Mouse (Mus musculus) embryonic facial prominence, embryonic 11.5 days (tissue): ENCODE measurements around the gene Pdlim1. TPM values are rescaled to one million over a fixed set of nuclear protein-coding genes. Genes with fewer than 3 reads are reported as not detected.
A peak's percentile ranks its signal among the peaks of the same experiment; 100 is the strongest.

ENCODE experiments used
- ATAC-seq: fragments of 200-750 bp; cut with Nextera tagmentation; replicated peaks from 2 replicates; pipeline ENCODE4 v1.8.0; 2017; ENCODE audit warnings: low read depth; ENCODE audit not compliant: insufficient number of reproducible peaks, low FRiP score, low TSS enrichment
- DNase-seq: peaks from one replicate; pipeline ENCODE4 v3.0.0-alpha.2; 2015; ENCODE audit warnings: low spot score
- H3K27ac ChIP-seq: fragments of 300-500 bp; sonication (generic); replicated peaks from 2 replicates; pipeline ENCODE4 v1.5.1; 2014; ENCODE audit warnings: mild to moderate bottlenecking, low read depth, low read length, control low read depth
- H3K27me3 ChIP-seq: fragments of 300-500 bp; sonication (generic); 2 replicates; pipeline ENCODE4 v1.6.1; 2014; ENCODE audit warnings: mild to moderate bottlenecking, low read length, moderate library complexity, mixed read lengths; ENCODE audit not compliant: control insufficient read depth, insufficient read depth
- H3K36me3 ChIP-seq: fragments of 300-500 bp; sonication (generic); replicated peaks from 2 replicates; pipeline ENCODE4 v1.6.1; 2014; ENCODE audit warnings: low read depth, mild to moderate bottlenecking, low read length, moderate library complexity, mixed read lengths; ENCODE audit not compliant: control insufficient read depth, insufficient read depth
- H3K4me1 ChIP-seq: fragments of 300-500 bp; sonication (generic); 2 replicates; pipeline ENCODE4 v1.6.1; 2014; ENCODE audit warnings: low read length, mixed read lengths; ENCODE audit not compliant: control insufficient read depth, insufficient read depth
- H3K4me2 ChIP-seq: fragments of 300-500 bp; sonication (generic); 2 replicates; pipeline ENCODE4 v1.6.1; 2014; ENCODE audit warnings: low read depth, mild to moderate bottlenecking, control low read depth, low read length, moderate library complexity
- H3K4me3 ChIP-seq: fragments of 300-500 bp; sonication (generic); 2 replicates; pipeline ENCODE4 v1.5.1; 2014; ENCODE audit warnings: low read depth, low read length, control low read depth
- H3K9ac ChIP-seq: fragments of 300-500 bp; sonication (generic); replicated peaks from 2 replicates; pipeline ENCODE4 v1.6.1; 2014; ENCODE audit warnings: mild to moderate bottlenecking, control low read depth, low read length
- H3K9me3 ChIP-seq: fragments of 300-500 bp; sonication (generic); replicated peaks from 2 replicates; pipeline ENCODE4 v1.6.1; 2016; ENCODE audit warnings: mild to moderate bottlenecking, low read length, inconsistent platforms, mixed read lengths; ENCODE audit not compliant: control insufficient read depth
- WGBS: fragments of 180-500 bp; shearing (Covaris S2); extraction: QIAGEN DNeasy Blood & Tissue Kit; methylation state at CpG from one replicate; pipeline ENCODE4 v1.1.7; 2014; 5-methylcytosine and 5-hydroxymethylcytosine counted together
- polyA plus RNA-seq: library from polyadenylated mRNA; unstranded; fragments of >200 nt; fragmentation: Nextera tagmentation; extraction: Ambion mirVana; gene quantifications from 2 replicates; pipeline ENCODE4 v1.2.1, GENCODE M21; 2014

Gene Pdlim1
- polyA plus RNA-seq, 1 experiment from 2014 or later: 121 TPM

- DNase-seq: no peak
- 88% methylated on average over 11 of the region's 11 CpGs for WGBS
- no peaks in the 10 kb centered on the region for H3K4me1 ChIP-seq
Measured at GRCm38 (mm10) chr19:40249352-40249751, 22.3 kb downstream of the Pdlim1 start.

DNA sequence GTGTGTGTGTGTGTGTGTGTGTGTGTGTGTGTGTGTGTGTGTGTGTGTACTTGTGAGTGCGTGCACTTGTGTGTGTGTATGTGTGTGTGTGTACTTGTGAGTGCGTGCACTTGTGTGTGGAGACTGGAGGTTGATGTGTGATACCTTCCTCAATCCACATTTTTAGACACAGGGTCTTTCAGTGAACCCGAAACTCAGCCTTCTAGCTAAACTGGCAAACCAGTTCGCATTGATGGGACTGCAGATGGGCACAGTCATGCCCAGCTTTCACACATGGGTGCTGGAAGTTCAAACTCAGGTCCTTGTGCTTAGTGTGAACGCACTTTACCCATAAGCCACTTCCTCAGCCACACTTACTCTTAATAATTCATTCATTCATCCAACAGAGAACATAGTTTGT, 23.2 kb downstream of the Pdlim1 start:
- no peak for ATAC-seq
- 90% methylated on average over 5 of the region's 5 CpGs for WGBS

More at GRCm38 (mm10) chr19:40249352-40249751, 22.3 kb downstream of the Pdlim1 start:
- no peak for ATAC-seq
- Histone ChIP-seq H3K27ac (no peak overlapping the region), H3K4me3 (no peak overlapping the region), H3K9me3 (no peaks in the 10 kb centered on the region), H3K27me3 (no peaks in the 10 kb centered on the region), H3K9ac (no peak overlapping the region), H3K36me3 (no peaks in the 10 kb centered on the region), H3K4me2 (no peak overlapping the region)

DNA sequence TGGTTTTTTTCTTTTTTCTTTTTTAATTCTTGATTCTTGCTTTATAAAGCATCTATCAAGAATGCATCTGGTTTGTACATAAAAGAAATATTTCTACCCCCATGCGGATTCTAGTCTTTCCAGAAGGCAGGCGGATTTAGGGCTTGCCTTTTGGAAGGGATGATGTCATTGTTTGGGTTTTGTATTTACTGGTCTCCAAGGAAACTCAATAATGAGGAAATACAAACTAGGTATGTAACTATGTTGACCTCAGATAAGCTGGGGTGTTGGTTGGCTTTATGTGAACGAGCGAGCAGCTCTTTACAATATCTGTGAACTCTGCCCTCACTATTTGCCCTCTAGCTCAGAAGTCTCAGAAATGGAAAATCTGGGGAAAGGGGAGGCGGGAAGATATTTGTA, 24.4 kb downstream of the Pdlim1 start:
- Histone ChIP-seq H3K4me1 (no peaks in the 10 kb centered on the region), H3K36me3 (no peaks in the 10 kb centered on the region; the same call in 1 of the 2 replicates), H3K4me3 (no peak overlapping the region), H3K9me3 (no peaks in the 10 kb centered on the region), H3K9ac (no peak overlapping the region), H3K27ac (no peak overlapping the region), H3K4me2 (no peak overlapping the region), H3K27me3 (no peaks in the 10 kb centered on the region)
- ATAC-seq: no peak
- DNase-seq: peak; percentile 49
- 64% methylated on average over 5 of the region's 5 CpGs for WGBS

More for the DNA sequence above, 23.2 kb downstream of the Pdlim1 start:
- Histone ChIP-seq H3K9ac (no peak overlapping the region), H3K9me3 (no peaks in the 10 kb centered on the region), H3K4me1 (no peaks in the 10 kb centered on the region), H3K4me3 (no peak overlapping the region), H3K36me3 (no peaks in the 10 kb centered on the region; the same call in 1 of the 2 replicates), H3K4me2 (no peak overlapping the region), H3K27me3 (no peaks in the 10 kb centered on the region), H3K27ac (no peak overlapping the region)
- DNase-seq: no peak

GRCm38 (mm10) chr19:40246646-40247267, 24.9 kb downstream of the Pdlim1 start:
- 89% methylated on average over 7 of the region's 7 CpGs for whole genome bisulfite sequencing
- H3K9me3 ChIP-seq: no peaks in the 10 kb centered on the region
- no peaks in the 10 kb centered on the region for H3K4me1 ChIP-seq
- H3K4me2 ChIP-seq: no peak overlapping the region
- no peaks in the 10 kb centered on the region for H3K27me3 ChIP-seq
- no peak overlapping the region for H3K9ac ChIP-seq
- H3K36me3 ChIP-seq: no peaks in the 10 kb centered on the region; the same call in 1 of the 2 replicates
- H3K27ac ChIP-seq: no peak overlapping the region
- no peak overlapping the region for H3K4me3 ChIP-seq
- ATAC-seq: no peak
- DNase-seq: no peak

GRCm38 (mm10) chr19:40240838-40241689, 30.6 kb downstream of the Pdlim1 start:
- Histone ChIP-seq H3K9ac (no peak overlapping the region), H3K4me1 (no peaks in the 10 kb centered on the region), H3K36me3 (no peaks in the 10 kb centered on the region; the same call in 1 of the 2 replicates), H3K4me2 (no peak overlapping the region), H3K27me3 (no peaks in the 10 kb centered on the region), H3K9me3 (no peaks in the 10 kb centered on the region), H3K27ac (no peak overlapping the region; the same call in 1 of the 2 replicates), H3K4me3 (no peak overlapping the region)
- DNase-seq (peak; percentile 55), ATAC-seq (0 out of 2 replicates have a peak, but pooled peaks have one; percentile 45)
- 50% methylated on average over 14 of the region's 14 CpGs for WGBS

DNA sequence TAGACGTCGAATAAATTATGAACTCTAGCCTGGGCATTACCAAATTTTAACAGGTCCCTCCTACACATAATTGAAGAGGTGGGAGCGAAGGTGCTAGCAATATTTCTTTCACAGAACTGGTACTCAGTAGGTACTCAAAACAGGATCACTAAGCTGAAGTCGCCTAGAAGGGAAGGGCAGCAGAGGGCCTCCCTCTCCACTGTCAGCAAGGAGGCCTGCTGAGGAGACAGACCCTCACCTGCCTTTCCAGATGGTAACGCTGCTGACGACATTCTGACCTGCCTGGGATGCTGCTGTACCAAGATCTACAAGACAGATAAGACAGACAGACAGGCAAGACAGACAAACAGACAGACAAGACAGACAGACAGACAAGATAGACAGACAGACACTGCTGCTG, 31.3 kb downstream of the Pdlim1 start:
- Histone ChIP-seq H3K27me3 (no peaks in the 10 kb centered on the region), H3K36me3 (no peaks in the 10 kb centered on the region; the same call in 1 of the 2 replicates), H3K9me3 (no peaks in the 10 kb centered on the region), H3K4me3 (no peak overlapping the region), H3K9ac (no peak overlapping the region), H3K4me1 (no peaks in the 10 kb centered on the region), H3K4me2 (no peak overlapping the region), H3K27ac (no peak overlapping the region)
- ATAC-seq: no peak
- WGBS: 67% methylated on average over 6 of the region's 6 CpGs
- no peak for DNase-seq

DNA sequence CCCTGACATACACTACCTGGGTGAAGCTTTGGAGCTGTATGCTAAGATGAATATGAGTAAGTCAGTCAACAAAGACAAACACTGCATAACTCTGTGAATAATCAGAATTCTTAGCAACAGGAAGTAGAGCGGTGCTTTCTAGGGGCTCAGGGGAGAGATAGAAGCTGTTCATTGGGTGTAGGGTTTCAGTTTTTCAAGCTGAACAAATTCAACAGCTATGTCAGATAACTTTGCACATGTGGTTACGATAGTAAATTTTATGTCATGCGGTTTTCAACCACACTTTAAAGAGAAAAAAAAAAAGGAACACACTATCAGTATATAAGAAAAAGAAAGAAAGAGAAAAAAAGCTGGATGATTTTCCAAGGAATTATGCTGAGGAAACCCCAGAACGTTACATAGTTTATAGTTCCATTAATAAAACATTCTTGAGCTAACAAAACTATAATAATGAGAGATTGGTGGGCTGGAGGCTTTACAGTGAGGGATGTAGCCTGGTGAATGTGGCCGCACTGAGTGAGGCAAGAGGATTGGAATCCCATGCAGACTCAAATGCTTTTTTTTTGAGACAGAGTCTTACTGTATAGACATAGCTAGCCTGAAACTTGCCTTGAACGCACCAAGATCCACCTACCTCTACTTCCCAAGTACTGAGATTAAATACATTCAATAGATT, 33.3 kb downstream of the Pdlim1 start:
- no peak for DNase-seq
- Histone ChIP-seq H3K27ac (no peak overlapping the region), H3K36me3 (no peaks in the 10 kb centered on the region), H3K4me1 (no peaks in the 10 kb centered on the region), H3K9ac (no peak overlapping the region), H3K27me3 (no peaks in the 10 kb centered on the region), H3K4me2 (no peak overlapping the region), H3K9me3 (no peaks in the 10 kb centered on the region), H3K4me3 (no peak overlapping the region)
- no peak for ATAC-seq
- WGBS: 72% methylated on average over 6 of the region's 6 CpGs
